Mouse (Mus musculus) limb, embryonic 15.5 days (tissue): ENCODE results near the gene Zfp768. TPM values are rescaled to one million over a fixed set of nuclear protein-coding genes. Genes with fewer than 3 reads are reported as not detected.
"Not testable (repeated sequence)": the region's sequence is repeated elsewhere in the genome, so short reads cannot be mapped to it uniquely, and the experiment has no call there.

Source experiments
- ATAC-seq: fragments of 200-750 bp; cut with Nextera tagmentation; 2 replicates; pipeline ENCODE4 v1.8.0; 2017; ENCODE audit warnings: low read depth, moderate TSS enrichment; ENCODE audit not compliant: insufficient number of reproducible peaks, low FRiP score, low TSS enrichment
- H3K27ac ChIP-seq: fragments of 300-500 bp; sonication (generic); 2 replicates; pipeline ENCODE4 v1.5.1; 2015; ENCODE audit warnings: moderate library complexity, mild to moderate bottlenecking, inconsistent platforms
- H3K27me3 ChIP-seq: fragments of 300-500 bp; sonication (generic); 2 replicates; pipeline ENCODE4 v1.6.1; 2015; ENCODE audit warnings: inconsistent platforms
- H3K36me3 ChIP-seq: fragments of 300-500 bp; sonication (generic); 2 replicates; pipeline ENCODE4 v1.6.1; 2015; ENCODE audit warnings: inconsistent platforms
- H3K4me1 ChIP-seq: fragments of 300-500 bp; sonication (generic); 2 replicates; pipeline ENCODE4 v1.6.1; 2015; ENCODE audit warnings: inconsistent platforms
- H3K4me2 ChIP-seq: fragments of 300-500 bp; sonication (generic); 2 replicates; pipeline ENCODE4 v1.6.1; 2015; ENCODE audit warnings: mild to moderate bottlenecking, inconsistent platforms
- H3K4me3 ChIP-seq: fragments of 300-500 bp; sonication (generic); 2 replicates; pipeline ENCODE4 v1.5.1; 2015; ENCODE audit warnings: mild to moderate bottlenecking, inconsistent platforms
- H3K9ac ChIP-seq: fragments of 300-500 bp; sonication (generic); 2 replicates; pipeline ENCODE4 v1.6.1; 2015; ENCODE audit warnings: inconsistent platforms
- H3K9me3 ChIP-seq: fragments of 300-500 bp; sonication (generic); 2 replicates; pipeline ENCODE4 v1.6.1; 2016; ENCODE audit warnings: inconsistent platforms
- WGBS: fragments of 180-500 bp; shearing (Covaris S2); methylation state at CpG from one replicate; pipeline ENCODE4 v1.1.7; 2015; 5-methylcytosine and 5-hydroxymethylcytosine counted together
- polyA plus RNA-seq: library from polyadenylated mRNA; unstranded; fragments of >200 nt; fragmentation: Nextera tagmentation; extraction: Ambion mirVana; gene quantifications from 2 replicates; pipeline ENCODE4 v1.2.1, GENCODE M21; 2015

Zfp768 gene
- polyA plus RNA-seq, 1 experiment from 2014 or later, result 16.4 TPM

- 3% methylated on average over 48 of the region's 49 CpGs for WGBS
- peak within 1 kb of the TSS; percentile 82 for H3K27ac ChIP-seq
- peak within 1 kb of the TSS; percentile 72 for H3K9ac ChIP-seq
- ATAC-seq, result peak; percentile 85
- H3K9me3 ChIP-seq, H3K27me3 ChIP-seq, H3K4me1 ChIP-seq: not testable (repeated sequence)
- H3K36me3 ChIP-seq, result peaks cover 11% of the 10 kb centered on the region
- H3K4me3 ChIP-seq, result peak within 1 kb of the TSS; percentile 68
- peak within 1 kb of the TSS; percentile 72 for H3K4me2 ChIP-seq
Observed at GRCm38 (mm10) chr7:127375271-127376245, 30.2 kb upstream of the Zfp768 start, which contains the start of gene Zfp747. Gene Zfp747 (minus strand): TSS chr7:127376050.

- H3K27ac ChIP-seq, H3K4me1 ChIP-seq, H3K9me3 ChIP-seq, H3K4me2 ChIP-seq, H3K27me3 ChIP-seq, H3K4me3 ChIP-seq, H3K9ac ChIP-seq, ATAC-seq: not testable (repeated sequence)
- 78% methylated on average over 3 of the region's 3 CpGs for WGBS
- H3K36me3 ChIP-seq, result peaks cover 11% of the 10 kb centered on the region
Observed at GRCm38 (mm10) chr7:127371870-127372269, 26.5 kb upstream of the Zfp768 start.

- 86% methylated on average over 2 of the region's 2 CpGs for WGBS
- H3K27me3 ChIP-seq, result no peaks in the 10 kb centered on the region
- H3K27ac ChIP-seq, result no peak overlapping the region
- ATAC-seq, result no peak
- 0 out of 2 replicates have a peak, but pooled peaks cover 2% of the 10 kb centered on the region for H3K4me1 ChIP-seq
- H3K4me3 ChIP-seq, result no peak overlapping the region
- no peak overlapping the region for H3K9ac ChIP-seq
- H3K9me3 ChIP-seq, result no peaks in the 10 kb centered on the region
- peaks cover 11% of the 10 kb centered on the region for H3K36me3 ChIP-seq
- H3K4me2 ChIP-seq, result no peak overlapping the region
Observed at GRCm38 (mm10) chr7:127371213-127371612, 25.8 kb upstream of the Zfp768 start.

- H3K9me3 ChIP-seq, result no peaks in the 10 kb centered on the region
- H3K4me3 ChIP-seq, result no peak overlapping the region
- no peak overlapping the region for H3K27ac ChIP-seq
- no peak for ATAC-seq
- no peaks in the 10 kb centered on the region for H3K36me3 ChIP-seq
- no peak overlapping the region for H3K9ac ChIP-seq
- WGBS, result 53% methylated on average over 3 of the region's 3 CpGs
- no peak overlapping the region for H3K4me2 ChIP-seq
- H3K4me1 ChIP-seq, result peaks cover 7% of the 10 kb centered on the region
- H3K27me3 ChIP-seq, result peaks cover 17% of the 10 kb centered on the region; the same call in 1 of the 2 replicates
Observed at GRCm38 (mm10) chr7:127366249-127366648, 20.9 kb upstream of the Zfp768 start.

GRCm38 (mm10) chr7:127364166-127364565 is 18.8 kb upstream of the Zfp768 start:
- no peak overlapping the region for H3K9ac ChIP-seq
- H3K4me2 ChIP-seq, result peak overlapping the region; percentile 69
- H3K27me3 ChIP-seq, result peaks cover 30% of the 10 kb centered on the region; the same call in 1 of the 2 replicates
- no peak for ATAC-seq
- no peaks in the 10 kb centered on the region for H3K36me3 ChIP-seq
- no peak overlapping the region for H3K27ac ChIP-seq
- H3K9me3 ChIP-seq, result no peaks in the 10 kb centered on the region
- H3K4me1 ChIP-seq, result peaks cover 7% of the 10 kb centered on the region
- WGBS, result 57% methylated on average over 4 of the region's 4 CpGs
- peak overlapping the region; percentile 35; the same call in 1 of the 2 replicates for H3K4me3 ChIP-seq

- H3K4me1 ChIP-seq, result peaks cover 7% of the 10 kb centered on the region
- peak overlapping the region; percentile 69 for H3K4me2 ChIP-seq
- H3K4me3 ChIP-seq, result peak overlapping the region; percentile 35
- no peak for ATAC-seq
- peaks cover 30% of the 10 kb centered on the region; the same call in 1 of the 2 replicates for H3K27me3 ChIP-seq
- 3% methylated on average over 24 of the region's 24 CpGs for WGBS
- no peaks in the 10 kb centered on the region for H3K36me3 ChIP-seq
- H3K27ac ChIP-seq, result no peak overlapping the region
- H3K9ac ChIP-seq, result peak overlapping the region; percentile 39
- H3K9me3 ChIP-seq, result no peaks in the 10 kb centered on the region
Observed at GRCm38 (mm10) chr7:127363475-127363921, 18.1 kb upstream of the Zfp768 start.

GRCm38 (mm10) chr7:127362418-127362817 is 17.0 kb upstream of the Zfp768 start:
- H3K4me3 ChIP-seq, result peak overlapping the region; percentile 17; the same call in 1 of the 2 replicates
- WGBS, result 18% methylated on average over 13 of the region's 13 CpGs
- H3K36me3 ChIP-seq, H3K9me3 ChIP-seq, H3K9ac ChIP-seq, H3K4me1 ChIP-seq, H3K27ac ChIP-seq, H3K4me2 ChIP-seq, ATAC-seq: not testable (repeated sequence)
- H3K27me3 ChIP-seq, result peaks cover 30% of the 10 kb centered on the region; the same call in 1 of the 2 replicates

GRCm38 (mm10) chr7:127361449-127361848 is 16.1 kb upstream of the Zfp768 start:
- no peaks in the 10 kb centered on the region for H3K36me3 ChIP-seq
- no peak for ATAC-seq
- WGBS, result 36% methylated on average over 9 of the region's 13 CpGs
- H3K27ac ChIP-seq, result no peak overlapping the region
- peaks cover 30% of the 10 kb centered on the region; the same call in 1 of the 2 replicates for H3K27me3 ChIP-seq
- no peak overlapping the region for H3K4me3 ChIP-seq
- H3K4me1 ChIP-seq, result peaks cover 7% of the 10 kb centered on the region
- no peaks in the 10 kb centered on the region for H3K9me3 ChIP-seq
- no peak overlapping the region for H3K9ac ChIP-seq
- no peak overlapping the region for H3K4me2 ChIP-seq

- Histone ChIP-seq H3K27me3 (peaks cover 29% of the 10 kb centered on the region; the same call in 1 of the 2 replicates), H3K4me1 (peaks cover 7% of the 10 kb centered on the region), H3K4me2 (no peak overlapping the region), H3K4me3 (no peak overlapping the region), H3K9me3 (no peaks in the 10 kb centered on the region), H3K27ac (no peak overlapping the region), H3K36me3 (no peaks in the 10 kb centered on the region), H3K9ac (no peak overlapping the region)
- WGBS, result 78% methylated on average over 4 of the region's 4 CpGs
- no peak for ATAC-seq
Observed at GRCm38 (mm10) chr7:127360265-127360664, 14.9 kb upstream of the Zfp768 start.

- no peaks in the 10 kb centered on the region for H3K36me3 ChIP-seq
- no peak overlapping the region for H3K27ac ChIP-seq
- no peak overlapping the region for H3K9ac ChIP-seq
- H3K4me2 ChIP-seq, result no peak overlapping the region
- H3K9me3 ChIP-seq, result no peaks in the 10 kb centered on the region
- H3K27me3 ChIP-seq, result peaks cover 22% of the 10 kb centered on the region; the same call in 1 of the 2 replicates
- ATAC-seq, result no peak
- peaks cover 2% of the 10 kb centered on the region for H3K4me1 ChIP-seq
- WGBS, result 63% methylated on average over 4 of the region's 4 CpGs
- H3K4me3 ChIP-seq, result no peak overlapping the region
Observed at GRCm38 (mm10) chr7:127358472-127358871, 13.1 kb upstream of the Zfp768 start.

- Histone ChIP-seq H3K36me3 (no peaks in the 10 kb centered on the region), H3K27me3 (peaks cover 20% of the 10 kb centered on the region; the same call in 1 of the 2 replicates), H3K4me2 (no peak overlapping the region), H3K9ac (no peak overlapping the region), H3K27ac (no peak overlapping the region), H3K4me3 (no peak overlapping the region), H3K4me1 (no peaks in the 10 kb centered on the region), H3K9me3 (no peaks in the 10 kb centered on the region)
- no peak for ATAC-seq
- WGBS, result 55% methylated on average over 2 of the region's 2 CpGs
Observed at GRCm38 (mm10) chr7:127357871-127358270, 12.5 kb upstream of the Zfp768 start.

GRCm38 (mm10) chr7:127355796-127356195 is 10.4 kb upstream of the Zfp768 start:
- ATAC-seq, result no peak
- peaks cover 13% of the 10 kb centered on the region; the same call in 1 of the 2 replicates for H3K27me3 ChIP-seq

More at GRCm38 (mm10) chr7:127355796-127356195, 10.4 kb upstream of the Zfp768 start:
- no peak overlapping the region for H3K4me2 ChIP-seq
- WGBS, result 67% methylated on average over 3 of the region's 3 CpGs
- H3K9me3 ChIP-seq, result no peaks in the 10 kb centered on the region
- H3K9ac ChIP-seq, result no peak overlapping the region
- H3K4me1 ChIP-seq, result no peaks in the 10 kb centered on the region
- H3K27ac ChIP-seq, result no peak overlapping the region
- no peak overlapping the region for H3K4me3 ChIP-seq
- no peaks in the 10 kb centered on the region for H3K36me3 ChIP-seq
